Mouse (Mus musculus): ENCODE data around the gene Olig1.

Olig1 gene

GRCm38 (mm10) chr16:91269468-91270211, at the start of gene Olig1:
Gene Olig1 (plus strand): TSS chr16:91269772.
- peak; percentile 89 for DNase-seq

GRCm38 (mm10) chr16:91222171-91222642, 47.4 kb upstream of the Olig1 start:
- no peak for DNase-seq

- no peak for DNase-seq
Measured at GRCm38 (mm10) chr16:91222643-91223271, 46.8 kb upstream of the Olig1 start.

DNA sequence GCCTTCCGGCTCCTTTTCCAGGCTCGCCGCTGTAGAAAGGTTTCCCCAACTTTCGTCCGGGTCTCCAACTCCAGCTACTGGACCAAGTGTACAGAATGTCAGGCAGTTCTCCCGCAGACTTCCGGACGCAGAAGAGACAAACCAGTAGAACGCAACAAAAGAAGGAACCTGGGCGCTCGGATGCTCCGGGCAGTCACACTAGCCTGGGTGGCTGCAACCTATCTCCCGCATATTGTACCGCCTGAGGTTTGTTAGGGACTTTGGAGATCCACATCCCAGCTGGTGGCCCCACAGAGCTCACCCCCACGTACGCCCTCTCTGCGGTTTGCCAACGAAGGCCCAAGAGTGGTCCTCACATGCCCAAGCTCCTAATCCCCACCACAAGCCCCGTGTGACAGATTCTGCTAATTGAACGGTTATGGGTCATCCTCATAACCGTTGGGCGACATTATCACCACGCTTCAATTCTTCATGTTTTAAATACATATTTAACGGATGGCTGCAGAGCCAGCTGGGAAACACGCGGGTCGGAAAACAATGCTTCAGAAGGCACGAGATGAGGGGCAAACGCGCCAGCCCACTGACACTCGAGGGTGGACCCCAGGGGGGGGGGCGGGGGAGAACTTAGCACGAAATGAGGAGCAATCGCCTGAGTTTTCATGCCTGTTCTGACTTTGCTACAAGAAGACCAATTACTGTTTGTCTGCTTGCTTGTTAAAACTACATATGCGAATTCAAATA, 46.1 kb upstream of the Olig1 start:
- DNase-seq, result no peak

GRCm38 (mm10) chr16:91224068-91224402, 45.5 kb upstream of the Olig1 start:
- DNase-seq, result no peak

DNA sequence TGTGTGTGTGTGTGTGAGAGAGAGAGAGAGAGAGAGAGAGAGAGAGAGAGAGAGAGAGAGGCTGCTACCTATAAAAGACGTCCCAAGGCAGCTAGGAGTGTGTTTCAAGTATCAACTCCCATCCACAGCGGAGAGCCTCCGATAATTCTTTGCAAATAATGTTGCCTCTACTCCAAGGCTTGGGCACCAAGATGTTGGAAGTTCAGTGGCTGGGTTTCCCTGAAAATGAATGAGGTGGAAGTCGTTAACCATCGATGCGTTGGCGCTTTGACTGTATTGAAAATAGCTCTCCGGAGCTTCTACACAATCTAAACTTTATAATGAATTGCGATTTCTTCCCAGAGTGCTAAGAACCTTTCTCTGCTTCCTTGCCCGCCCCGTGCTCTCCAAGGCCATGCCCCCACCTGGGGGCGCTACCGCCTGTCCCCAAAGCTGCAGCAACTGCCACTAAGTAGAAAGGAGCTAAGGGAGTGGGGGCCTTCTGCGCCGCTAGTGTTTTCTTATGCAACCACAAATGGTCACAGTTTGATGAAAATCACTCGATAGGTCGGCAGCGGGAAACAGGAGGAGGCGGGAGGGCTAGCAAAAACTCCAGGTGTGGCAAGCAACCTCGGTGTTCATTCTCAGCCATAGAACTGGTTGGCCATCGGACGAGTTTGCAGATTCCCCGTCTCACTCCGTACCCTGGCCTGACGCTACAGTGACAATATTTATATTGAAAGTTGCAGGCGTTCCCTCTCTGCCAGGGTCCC, 44.9 kb upstream of the Olig1 start:
- DNase-seq, result peak; percentile 46

DNA sequence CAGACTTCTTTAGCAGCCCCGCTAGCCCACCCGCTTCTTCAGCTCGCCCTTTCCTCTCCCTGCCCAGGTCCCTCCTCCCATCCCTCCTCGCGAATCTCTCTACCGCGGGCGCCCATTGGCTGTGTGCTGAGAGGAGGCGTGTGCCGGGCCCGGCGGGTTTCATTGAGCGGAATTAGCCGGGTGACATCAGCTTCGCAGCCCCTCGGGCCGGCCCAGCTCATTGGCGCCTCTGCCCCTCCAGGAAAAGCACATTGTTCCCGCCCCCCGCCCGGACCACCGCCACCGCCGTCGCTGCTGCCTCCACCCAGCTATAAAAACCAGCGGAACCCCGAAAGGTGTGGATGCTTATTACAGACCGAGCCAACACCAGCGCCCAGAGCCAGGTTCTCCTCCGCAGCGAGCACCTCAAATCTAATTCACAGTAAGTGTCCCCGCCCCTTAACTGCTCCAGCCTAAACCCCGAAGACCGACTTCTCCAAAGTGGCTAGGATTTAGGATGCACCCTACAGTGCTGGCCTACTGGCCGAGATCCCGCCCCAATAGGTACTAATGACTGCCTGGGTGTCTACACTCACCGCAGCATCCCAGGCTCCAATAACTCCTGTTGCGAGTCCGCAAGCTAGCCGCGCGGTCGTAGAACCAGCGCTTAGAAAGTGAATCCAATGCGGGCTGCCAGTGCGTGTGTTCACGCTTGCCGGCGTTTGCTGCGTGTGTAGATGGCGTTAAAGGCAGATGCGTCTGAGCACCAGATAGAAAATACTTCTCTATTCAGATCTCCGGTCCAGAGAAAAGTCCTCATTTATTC, 44.1 kb upstream of the Olig1 start, which contains the start of gene Olig2:
Gene Olig2, plus strand, starts transcription at position 225 of the 805 bp plus-strand sequence.
- peak; percentile 72 for DNase-seq

DNA sequence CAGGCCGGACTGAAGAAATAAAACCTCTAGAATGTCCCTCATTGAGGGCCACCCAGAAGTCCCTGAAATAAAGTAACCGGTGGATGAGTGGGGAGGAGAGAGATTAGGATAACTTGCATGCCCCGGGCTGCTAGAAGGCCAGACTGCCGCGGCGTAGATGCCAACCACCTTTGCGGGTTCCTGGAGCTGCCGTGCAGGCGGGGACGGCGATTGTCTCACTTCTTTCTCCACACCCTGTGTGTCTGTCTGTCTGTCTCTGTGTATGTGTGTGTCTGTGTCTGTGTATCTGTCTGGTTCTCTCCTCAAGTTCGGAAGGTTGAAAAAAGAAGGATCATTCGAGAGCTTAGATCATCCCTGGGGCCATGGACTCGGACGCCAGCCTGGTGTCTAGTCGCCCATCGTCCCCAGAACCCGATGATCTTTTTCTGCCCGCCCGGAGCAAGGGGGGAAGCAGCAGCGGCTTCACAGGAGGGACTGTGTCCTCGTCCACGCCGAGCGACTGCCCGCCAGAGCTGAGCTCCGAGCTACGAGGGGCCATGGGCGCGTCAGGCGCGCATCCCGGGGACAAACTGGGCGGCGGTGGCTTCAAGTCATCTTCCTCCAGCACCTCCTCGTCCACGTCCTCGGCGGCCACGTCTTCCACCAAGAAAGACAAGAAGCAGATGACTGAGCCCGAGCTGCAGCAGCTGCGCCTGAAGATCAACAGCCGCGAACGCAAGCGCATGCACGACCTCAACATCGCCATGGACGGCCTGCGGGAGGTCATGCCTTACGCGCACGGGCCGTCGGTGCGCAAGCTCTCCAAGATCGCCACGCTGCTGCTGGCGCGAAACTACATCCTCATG, 43.3 kb upstream of the Olig1 start:
- no peak for DNase-seq

GRCm38 (mm10) chr16:91226883-91227759, 42.5 kb upstream of the Olig1 start:
- no peak for DNase-seq

DNA sequence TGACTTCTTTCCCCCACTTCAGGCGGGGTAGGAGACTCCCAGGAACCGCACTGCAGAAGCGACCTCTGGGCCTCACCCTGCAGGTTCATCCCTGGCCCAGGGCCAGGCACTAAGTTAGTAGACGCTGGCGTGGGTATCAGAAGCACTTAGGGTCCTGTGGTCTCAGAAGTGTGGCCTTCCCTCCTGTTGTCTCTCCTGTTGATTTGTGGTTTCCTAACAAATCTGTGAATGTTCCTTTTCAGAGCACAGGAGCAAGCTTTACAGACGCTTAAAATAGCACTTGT, 41.9 kb upstream of the Olig1 start:
- no peak for DNase-seq

DNA sequence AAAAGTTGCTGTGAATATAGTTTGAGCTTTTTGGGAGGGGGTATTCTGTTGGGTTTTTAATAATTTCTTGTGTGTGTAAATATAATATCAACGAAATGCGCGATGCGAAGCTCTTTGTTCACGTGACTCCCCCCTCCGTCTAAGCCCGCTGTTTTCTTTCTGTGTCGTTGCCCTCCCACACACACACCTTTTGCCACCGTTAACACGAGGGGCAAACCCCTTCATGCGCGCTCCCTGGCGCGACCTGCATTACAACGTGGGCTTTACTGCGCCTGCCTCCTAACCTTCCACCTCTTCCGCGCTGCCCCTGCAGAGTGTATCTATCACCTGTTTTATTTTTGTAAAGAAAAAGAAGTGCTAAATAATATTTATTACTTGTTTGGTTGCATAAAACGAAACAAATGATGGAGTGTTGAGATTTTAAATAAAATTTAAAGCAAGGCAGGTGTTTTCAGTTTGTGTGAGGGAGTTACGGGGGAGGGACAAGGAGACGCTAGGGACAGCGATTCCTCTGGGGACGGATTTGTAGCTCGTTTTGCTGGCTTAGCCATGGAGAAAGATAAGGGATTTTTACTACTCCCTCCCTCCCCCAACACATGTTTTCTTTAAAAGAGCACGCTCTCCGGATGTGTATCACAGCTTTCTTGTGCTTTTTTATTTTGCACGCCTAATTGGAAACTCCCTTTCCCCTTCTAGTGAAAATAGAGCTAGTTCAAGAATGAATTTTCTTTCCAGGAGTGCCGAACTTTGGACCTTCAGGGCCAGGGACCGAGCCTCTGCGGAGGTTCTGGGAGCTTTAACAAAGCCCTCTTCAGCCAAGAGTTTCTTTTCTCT, 41.1 kb upstream of the Olig1 start:
- no peak for DNase-seq

- DNase-seq, result no peak
Measured at GRCm38 (mm10) chr16:91229072-91229348, 40.6 kb upstream of the Olig1 start.

GRCm38 (mm10) chr16:91229643-91230042, 39.9 kb upstream of the Olig1 start:
- DNase-seq, result no peak

GRCm38 (mm10) chr16:91231781-91232469, 37.6 kb upstream of the Olig1 start:
- DNase-seq, result no peak

- DNase-seq, result no peak
Measured at GRCm38 (mm10) chr16:91232470-91233240, 36.9 kb upstream of the Olig1 start.

DNA sequence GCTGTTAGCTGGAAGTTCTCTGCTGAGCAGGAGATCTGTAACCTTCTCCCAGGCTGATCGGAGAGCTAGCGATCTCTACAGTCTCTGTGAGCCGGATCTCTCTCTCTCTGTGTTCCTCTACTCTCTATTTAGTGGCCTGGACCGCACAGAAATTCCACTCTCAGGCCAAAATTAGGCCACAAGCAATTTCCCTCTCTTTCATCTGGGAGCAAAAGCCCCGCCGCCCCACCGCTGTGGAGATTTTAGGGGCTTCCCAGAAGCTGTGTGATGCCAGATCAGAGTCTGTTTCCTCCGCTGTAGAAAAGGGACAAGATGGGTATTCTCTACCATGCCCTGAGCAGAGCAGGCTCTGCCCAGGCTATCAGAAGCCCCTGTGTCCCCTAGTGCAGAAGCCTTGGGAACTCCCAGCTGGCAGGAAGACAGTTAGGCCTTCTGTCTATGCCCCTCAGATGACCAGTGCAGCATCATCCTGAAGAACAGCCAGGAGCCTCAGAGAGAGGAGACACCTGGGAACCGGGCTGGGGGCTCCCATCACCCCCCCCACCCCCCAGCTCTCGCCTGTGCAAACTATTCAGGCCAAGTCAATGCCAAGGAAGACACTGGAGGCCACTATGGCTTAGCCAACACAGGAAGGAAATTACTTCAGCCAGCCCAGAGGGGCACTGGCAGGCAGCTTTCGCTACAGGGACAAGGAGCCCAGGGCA, 36.2 kb upstream of the Olig1 start:
- DNase-seq, result peak; percentile 40

DNA sequence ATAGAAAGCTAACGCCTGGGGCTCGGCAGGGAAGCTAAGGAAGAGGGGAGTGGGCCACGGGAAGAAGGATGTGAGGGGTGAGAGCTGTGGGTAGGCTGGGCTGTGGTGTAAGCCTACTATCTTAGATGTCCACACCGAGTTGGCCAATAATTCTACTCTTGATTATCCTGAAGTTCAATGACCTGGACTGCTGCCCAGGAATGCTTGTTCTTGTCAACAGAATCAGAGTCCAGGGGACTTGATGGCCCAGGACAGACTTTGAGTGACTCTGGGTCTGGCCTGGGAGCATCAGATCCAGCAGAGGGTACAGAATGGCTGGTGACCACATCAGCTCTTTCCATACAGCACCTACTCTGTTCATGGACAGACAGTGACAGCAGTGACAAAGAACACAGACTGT, 30.5 kb upstream of the Olig1 start:
- no peak for DNase-seq

DNA sequence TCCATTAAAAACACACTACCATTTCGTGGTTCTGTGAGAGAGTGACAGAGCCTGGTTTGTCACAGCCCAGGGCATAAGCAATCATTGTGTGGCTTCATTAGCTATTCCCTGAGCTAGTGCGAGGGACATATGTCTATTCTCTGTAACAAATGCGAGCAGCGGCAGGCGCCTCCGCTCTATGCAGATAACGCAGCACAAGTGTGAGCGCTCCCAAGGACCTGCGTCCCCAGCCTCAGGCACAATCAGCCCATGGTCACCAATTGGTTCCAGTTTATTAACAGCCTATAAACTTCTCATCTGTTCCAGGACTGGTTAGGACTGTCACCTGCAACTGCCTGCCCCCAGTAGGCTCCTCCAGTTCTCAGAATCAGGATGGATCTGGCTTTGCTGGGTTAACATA, 23.3 kb upstream of the Olig1 start:
- no peak for DNase-seq

Data from layer of hippocampus, adult 9-11 months (tissue).